Mouse (Mus musculus) heart, embryonic 11.5 days (tissue): Measurements from ENCODE around the gene Gm3045. TPM values are rescaled to one million over a fixed set of nuclear protein-coding genes. Genes with fewer than 3 reads are reported as not detected.

Source experiments
- ATAC-seq: fragments of 200-750 bp; cut with Nextera tagmentation; replicated peaks from 2 replicates; pipeline ENCODE4 v1.8.0; 2017; ENCODE audit warnings: moderate library complexity; ENCODE audit not compliant: insufficient number of reproducible peaks, low FRiP score, low TSS enrichment
- H3K27ac ChIP-seq: fragments of 300-500 bp; sonication (generic); 2 replicates; pipeline ENCODE4 v1.5.1; 2014; ENCODE audit warnings: mild to moderate bottlenecking, low read depth, low read length
- H3K27me3 ChIP-seq: fragments of 300-500 bp; sonication (generic); 2 replicates; pipeline ENCODE4 v1.6.1; 2014; ENCODE audit warnings: mild to moderate bottlenecking, low read length, mixed read lengths; ENCODE audit not compliant: control insufficient read depth, insufficient read depth
- H3K36me3 ChIP-seq: fragments of 300-500 bp; sonication (generic); 2 replicates; pipeline ENCODE4 v1.6.1; 2014; ENCODE audit warnings: mild to moderate bottlenecking, low read length, moderate library complexity, mixed read lengths; ENCODE audit not compliant: control insufficient read depth, insufficient read depth
- H3K4me1 ChIP-seq: fragments of 300-500 bp; sonication (generic); 2 replicates; pipeline ENCODE4 v1.6.1; 2014; ENCODE audit warnings: low read length; ENCODE audit not compliant: control insufficient read depth, insufficient read depth
- H3K4me2 ChIP-seq: fragments of 300-500 bp; sonication (generic); 2 replicates; pipeline ENCODE4 v1.6.1; 2014; ENCODE audit warnings: mild to moderate bottlenecking, moderate library complexity
- H3K4me3 ChIP-seq: fragments of 300-500 bp; sonication (generic); 2 replicates; pipeline ENCODE4 v1.5.1; 2014; ENCODE audit warnings: low read depth, low read length
- H3K9ac ChIP-seq: fragments of 300-500 bp; sonication (generic); 2 replicates; pipeline ENCODE4 v1.6.1; 2014; ENCODE audit warnings: mild to moderate bottlenecking, low read depth, low read length, moderate library complexity
- H3K9me3 ChIP-seq: fragments of 300-500 bp; sonication (generic); replicated peaks from 2 replicates; pipeline ENCODE4 v1.6.1; 2016; ENCODE audit warnings: low read length; ENCODE audit not compliant: control insufficient read depth
- WGBS: fragments of 180-500 bp; shearing (Covaris S2); extraction: QIAGEN DNeasy Blood & Tissue Kit; methylation state at CpG from one replicate; pipeline ENCODE4 v1.1.7; 2014; ENCODE audit not compliant: insufficient replicate concordance; 5-methylcytosine and 5-hydroxymethylcytosine counted together
- polyA plus RNA-seq: library from polyadenylated mRNA; unstranded; fragments of >200 nt; fragmentation: Nextera tagmentation; extraction: Ambion mirVana; gene quantifications from 2 replicates; pipeline ENCODE4 v1.2.1, GENCODE M21; 2014

The Gm3045 gene
- polyA plus RNA-seq, 1 experiment from 2014 or later: not detected

DNA sequence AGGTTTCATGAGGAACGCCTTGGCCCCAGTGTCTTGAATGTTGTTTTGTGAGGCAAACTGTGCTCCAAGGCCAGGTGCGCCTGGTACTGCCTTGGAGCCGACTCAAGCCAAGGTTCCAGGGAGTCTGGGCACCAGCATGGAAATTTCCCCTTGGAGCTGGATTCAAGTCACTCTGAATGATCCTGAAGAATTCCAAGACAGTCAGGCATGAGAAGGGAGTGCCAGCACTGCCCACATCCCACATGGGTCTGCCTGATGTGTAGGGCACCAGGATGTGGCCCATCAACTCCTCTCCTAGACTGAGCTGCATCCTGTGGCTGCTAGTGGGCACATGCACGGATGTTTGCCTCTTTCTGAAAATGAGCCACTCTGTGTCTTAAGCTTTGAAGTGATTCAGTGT, 42.1 kb downstream of the Gm3045 start:
- H3K27me3 ChIP-seq: peaks cover 2% of the 10 kb centered on the region; the same call in 1 of the 2 replicates
- H3K4me3 ChIP-seq: no peak overlapping the region
- H3K4me2 ChIP-seq: no peak overlapping the region
- ATAC-seq: no peak
- no peaks in the 10 kb centered on the region for H3K4me1 ChIP-seq
- H3K9me3 ChIP-seq: no peaks in the 10 kb centered on the region
- H3K36me3 ChIP-seq: no peaks in the 10 kb centered on the region
- H3K9ac ChIP-seq: no peak overlapping the region
- 85% methylated on average over 4 of the region's 4 CpGs for WGBS
- no peak overlapping the region for H3K27ac ChIP-seq

DNA sequence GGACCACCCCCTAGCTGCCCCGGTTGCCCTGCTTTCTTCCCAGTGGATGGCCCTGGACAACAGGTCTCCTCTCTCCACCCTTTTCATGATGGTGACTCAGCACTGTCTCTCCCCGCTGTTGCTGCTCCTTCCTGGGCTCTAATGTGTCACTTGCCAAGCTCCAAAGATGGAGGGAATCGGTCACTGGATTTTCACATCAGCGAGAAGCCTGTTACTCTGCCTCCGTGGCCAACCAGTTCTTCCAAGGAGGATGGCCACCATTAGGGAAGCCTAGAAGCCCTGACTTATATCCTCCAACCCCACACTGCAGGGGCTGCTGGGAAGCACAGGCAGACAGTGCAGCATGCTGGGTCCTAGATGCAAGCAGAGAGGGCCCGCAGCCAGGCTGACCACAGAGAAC, 44.8 kb downstream of the Gm3045 start:
- no peak overlapping the region for H3K9ac ChIP-seq
- H3K36me3 ChIP-seq: no peaks in the 10 kb centered on the region
- 83% methylated on average over 6 of the region's 6 CpGs for WGBS
- no peak overlapping the region for H3K4me3 ChIP-seq
- H3K9me3 ChIP-seq: no peaks in the 10 kb centered on the region
- no peak overlapping the region for H3K4me2 ChIP-seq
- H3K27ac ChIP-seq: no peak overlapping the region
- ATAC-seq: no peak
- H3K4me1 ChIP-seq: no peaks in the 10 kb centered on the region
- H3K27me3 ChIP-seq: peaks cover 5% of the 10 kb centered on the region; the same call in 1 of the 2 replicates

DNA sequence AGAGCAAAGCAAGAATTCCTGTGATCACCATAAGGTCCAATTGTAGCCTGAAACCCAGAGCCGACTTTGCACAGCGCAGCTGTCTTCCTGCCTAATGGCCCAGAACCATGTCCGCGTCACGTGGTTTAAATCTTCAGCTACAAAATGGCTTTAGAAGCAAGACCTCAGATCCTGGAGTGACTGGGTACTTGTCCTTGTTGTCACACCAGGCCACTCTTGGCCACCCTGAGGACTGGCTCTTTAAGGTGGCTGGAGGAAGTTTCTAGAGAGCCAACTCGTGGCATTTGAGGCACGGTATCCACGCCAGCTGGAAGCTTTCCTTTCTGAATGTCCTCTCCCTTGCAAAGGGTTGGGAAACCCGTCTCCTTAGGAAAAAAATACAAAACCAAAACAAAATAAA, 45.6 kb downstream of the Gm3045 start:
- Histone ChIP-seq H3K4me1 (no peaks in the 10 kb centered on the region; the same call in 1 of the 2 replicates), H3K27me3 (peaks cover 5% of the 10 kb centered on the region; the same call in 1 of the 2 replicates), H3K9me3 (no peaks in the 10 kb centered on the region), H3K9ac (no peak overlapping the region), H3K36me3 (no peaks in the 10 kb centered on the region), H3K4me3 (no peak overlapping the region), H3K27ac (no peak overlapping the region), H3K4me2 (no peak overlapping the region)
- WGBS: 78% methylated on average over 9 of the region's 9 CpGs
- no peak for ATAC-seq

DNA sequence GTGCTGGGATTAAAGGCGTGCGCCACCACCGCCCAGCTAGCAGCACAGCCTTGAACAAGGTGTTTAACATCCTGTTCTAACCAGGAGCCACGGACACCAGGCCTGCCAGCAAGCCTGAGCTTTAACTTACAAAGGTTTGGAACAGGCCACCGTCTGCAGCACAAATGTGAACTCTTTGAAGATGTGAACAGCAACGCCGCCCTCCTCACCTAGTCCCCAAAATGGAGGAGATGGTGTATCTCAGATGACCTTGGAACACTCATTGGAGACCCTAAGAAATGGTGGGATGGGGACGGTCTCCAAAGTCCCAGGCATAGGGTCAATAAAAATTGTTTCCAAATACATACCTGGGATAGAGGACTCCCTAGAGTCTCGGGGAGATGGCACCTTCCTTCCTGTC, 46.3 kb downstream of the Gm3045 start:
- Histone ChIP-seq H3K27me3 (peaks cover 5% of the 10 kb centered on the region; the same call in 1 of the 2 replicates), H3K9me3 (no peaks in the 10 kb centered on the region), H3K36me3 (no peaks in the 10 kb centered on the region), H3K4me2 (no peak overlapping the region), H3K27ac (no peak overlapping the region), H3K4me3 (no peak overlapping the region), H3K9ac (no peak overlapping the region), H3K4me1 (peaks cover 3% of the 10 kb centered on the region; the same call in 1 of the 2 replicates)
- WGBS: 76% methylated on average over 9 of the region's 9 CpGs
- no peak for ATAC-seq

DNA sequence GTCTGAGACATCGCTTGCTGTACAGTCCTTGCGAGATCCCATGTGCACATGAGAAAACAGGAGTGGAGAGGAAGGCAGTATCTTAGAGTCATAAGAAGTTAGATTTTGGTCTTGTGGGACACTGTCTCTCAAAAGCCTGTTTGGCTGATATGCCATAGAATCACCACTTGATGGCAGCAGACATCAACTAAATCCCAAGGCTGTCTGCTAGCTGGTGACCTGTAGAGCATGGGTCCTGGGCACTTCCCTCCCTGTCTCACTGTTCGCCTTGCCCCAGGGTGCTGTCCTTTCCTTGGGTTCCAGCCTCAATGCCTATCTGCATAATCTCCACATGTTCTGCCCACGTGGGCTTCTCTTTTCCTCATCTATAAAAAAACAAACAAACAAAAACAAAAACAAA, 49.0 kb downstream of the Gm3045 start:
- ATAC-seq: no peak
- H3K36me3 ChIP-seq: no peaks in the 10 kb centered on the region
- peaks cover 3% of the 10 kb centered on the region; the same call in 1 of the 2 replicates for H3K4me1 ChIP-seq
- H3K27ac ChIP-seq: no peak overlapping the region
- H3K27me3 ChIP-seq: peaks cover 6% of the 10 kb centered on the region; the same call in 1 of the 2 replicates
- H3K9me3 ChIP-seq: no peaks in the 10 kb centered on the region
- no peak overlapping the region for H3K9ac ChIP-seq
- H3K4me2 ChIP-seq: no peak overlapping the region
- H3K4me3 ChIP-seq: no peak overlapping the region
- WGBS: 23% methylated on average over 4 of the region's 4 CpGs

DNA sequence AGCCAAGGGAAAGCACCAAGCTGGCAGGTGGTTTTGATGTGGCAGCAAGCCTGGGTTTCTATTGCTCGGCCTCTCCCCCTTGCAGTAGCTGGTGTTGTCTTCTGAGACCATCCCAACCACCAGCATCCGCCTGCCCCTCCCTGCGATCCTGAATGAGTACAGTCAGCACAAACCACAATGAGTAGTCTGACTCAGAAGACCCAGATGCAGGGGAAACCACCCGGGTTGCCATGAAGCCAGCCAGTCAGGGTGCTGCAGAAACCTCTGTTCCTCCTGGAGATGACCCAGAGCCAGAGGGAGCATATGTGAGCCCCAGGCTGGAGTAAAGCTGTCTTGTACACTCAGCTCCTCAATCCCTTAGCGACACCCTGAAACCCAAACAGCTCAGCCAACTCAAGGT, 50.4 kb downstream of the Gm3045 start:
- ATAC-seq: no peak
- Histone ChIP-seq H3K4me2 (no peak overlapping the region), H3K27me3 (0 out of 2 replicates have a peak, but pooled peaks cover 5% of the 10 kb centered on the region), H3K27ac (no peak overlapping the region), H3K9me3 (no peaks in the 10 kb centered on the region), H3K4me1 (peaks cover 3% of the 10 kb centered on the region; the same call in 1 of the 2 replicates), H3K9ac (no peak overlapping the region), H3K36me3 (no peaks in the 10 kb centered on the region), H3K4me3 (no peak overlapping the region)
- 63% methylated on average over 5 of the region's 5 CpGs for WGBS

DNA sequence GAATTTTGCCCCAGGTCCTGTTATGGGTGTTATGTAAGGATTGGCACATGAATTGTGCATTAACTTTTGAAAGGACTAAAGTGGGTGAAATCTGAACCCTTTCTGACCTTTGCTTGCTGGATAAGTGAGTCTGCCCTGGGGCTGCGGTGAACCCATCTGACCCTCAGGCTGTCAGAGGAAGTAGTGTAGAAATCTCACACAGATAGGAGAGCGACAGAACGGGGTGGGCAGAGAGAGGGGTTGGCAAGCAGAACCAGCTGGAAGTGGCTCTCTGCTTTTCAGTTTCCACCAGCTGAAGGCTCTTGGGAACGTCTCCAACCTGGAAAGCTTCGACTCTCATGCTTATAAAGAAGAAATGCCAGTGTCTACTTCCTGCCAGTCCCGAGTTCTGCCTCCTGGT, 50.9 kb downstream of the Gm3045 start:
- Histone ChIP-seq H3K9ac (no peak overlapping the region), H3K4me2 (no peak overlapping the region), H3K27me3 (0 out of 2 replicates have a peak, but pooled peaks cover 5% of the 10 kb centered on the region), H3K4me3 (no peak overlapping the region), H3K36me3 (no peaks in the 10 kb centered on the region), H3K4me1 (peaks cover 3% of the 10 kb centered on the region; the same call in 1 of the 2 replicates), H3K9me3 (no peaks in the 10 kb centered on the region), H3K27ac (no peak overlapping the region)
- WGBS: 27% methylated on average over 6 of the region's 6 CpGs
- ATAC-seq: no peak

DNA sequence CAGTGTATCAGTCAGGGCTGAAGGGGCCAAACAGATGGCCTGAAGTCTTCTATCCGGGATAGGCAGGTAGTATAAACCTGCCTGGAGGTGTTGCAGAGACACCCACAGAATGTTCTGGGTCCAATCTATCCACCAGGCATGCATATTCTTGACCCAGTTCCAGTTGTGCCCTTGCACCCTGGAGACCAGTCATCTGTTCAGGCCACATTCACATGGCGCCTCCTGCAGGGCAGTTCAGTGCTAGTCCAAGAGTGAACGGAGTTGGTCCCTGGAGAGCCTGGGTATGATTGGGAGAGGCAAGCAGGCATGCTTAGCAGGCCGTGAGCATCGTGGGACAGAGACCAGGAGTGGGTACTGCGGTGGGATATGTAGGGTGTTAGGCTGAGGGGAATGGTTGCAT, 51.6 kb downstream of the Gm3045 start:
- no peak overlapping the region for H3K4me3 ChIP-seq
- H3K9me3 ChIP-seq: no peaks in the 10 kb centered on the region
- 0 out of 2 replicates have a peak, but pooled peaks cover 5% of the 10 kb centered on the region for H3K27me3 ChIP-seq
- no peak for ATAC-seq
- H3K4me2 ChIP-seq: no peak overlapping the region
- no peaks in the 10 kb centered on the region for H3K36me3 ChIP-seq
- peaks cover 3% of the 10 kb centered on the region; the same call in 1 of the 2 replicates for H3K4me1 ChIP-seq
- no peak overlapping the region for H3K9ac ChIP-seq
- no peak overlapping the region for H3K27ac ChIP-seq
- 65% methylated on average over 6 of the region's 6 CpGs for WGBS

DNA sequence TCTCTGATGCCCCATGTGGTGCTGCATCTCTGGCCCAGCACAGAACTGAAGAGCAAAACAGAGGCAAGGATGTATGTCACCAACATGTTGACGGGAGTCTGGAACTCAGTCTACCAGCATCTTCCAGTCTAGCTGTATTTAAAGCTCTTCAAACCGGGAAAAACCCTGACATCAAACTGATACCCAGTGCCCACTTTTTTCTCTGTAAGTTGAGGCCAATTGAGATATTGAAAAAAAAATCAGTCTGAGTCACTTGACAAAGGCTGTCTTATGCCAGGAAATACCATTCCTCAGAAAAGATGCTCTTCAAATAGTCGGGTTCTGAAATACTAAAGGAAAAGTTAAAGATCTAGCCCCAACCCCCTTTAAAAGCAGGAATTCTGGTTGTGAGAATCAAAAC, 55.8 kb downstream of the Gm3045 start, which contains the start of gene Il9:
Gene Il9 (minus strand): TSS at position 101 of the 400 bp plus-strand sequence.
- Histone ChIP-seq H3K36me3 (no peaks in the 10 kb centered on the region), H3K4me3 (no peak within 1 kb of the TSS), H3K9me3 (no peaks in the 10 kb centered on the region), H3K4me2 (no peak within 1 kb of the TSS), H3K4me1 (peaks cover 3% of the 10 kb centered on the region; the same call in 1 of the 2 replicates), H3K27ac (no peak within 1 kb of the TSS), H3K27me3 (0 out of 2 replicates have a peak, but pooled peaks cover 2% of the 10 kb centered on the region), H3K9ac (no peak within 1 kb of the TSS)
- 73% methylated on average over 3 of the region's 3 CpGs for WGBS
- no peak for ATAC-seq
